Mouse (Mus musculus) liver, embryonic 14.5 days (tissue): ENCODE data around the gene Ctrc. TPM values are rescaled to one million over a fixed set of nuclear protein-coding genes. Genes with fewer than 3 reads are reported as not detected.

Experiments
- ATAC-seq: fragments of 200-750 bp; cut with Nextera tagmentation; 2 replicates; pipeline ENCODE4 v1.8.0; 2017; ENCODE audit warnings: moderate number of reproducible peaks, mild to moderate bottlenecking, moderate library complexity; ENCODE audit not compliant: insufficient read depth
- DNase-seq, 3 experiments: peaks; one replicate each; pipeline ENCODE4 v3.0.0-alpha.2; 2012 to 2013; ENCODE audit warnings: low read depth in 3 of 3, low spot score in 3 of 3
- H3K27ac ChIP-seq: fragments of 300-500 bp; sonication (generic); 2 replicates; pipeline ENCODE4 v1.5.1; 2014; ENCODE audit warnings: moderate library complexity, mild to moderate bottlenecking, control low read depth, inconsistent platforms
- H3K27me3 ChIP-seq: fragments of 300-500 bp; sonication (generic); 2 replicates; pipeline ENCODE4 v1.6.1; 2014; ENCODE audit warnings: mild to moderate bottlenecking, low read length, moderate library complexity; ENCODE audit not compliant: control insufficient read depth, insufficient read depth
- H3K36me3 ChIP-seq: fragments of 300-500 bp; sonication (generic); replicated peaks from 2 replicates; pipeline ENCODE4 v1.6.1; 2014; ENCODE audit warnings: low read depth; ENCODE audit not compliant: control insufficient read depth, insufficient read depth
- H3K4me1 ChIP-seq, 2 experiments: fragments of 200-500 bp in 1 of 2; fragments of 300-500 bp in 1 of 2; sonication (generic) in 1 of 2; replicated peaks; 2 replicates each; pipeline ENCODE4 v1.6.1; 2012 to 2014; ENCODE audit warnings: antibody characterized with exemption in 1 of 2, inconsistent platforms in 1 of 2, low read length in 1 of 2; ENCODE audit not compliant: control insufficient read depth in 2 of 2, insufficient read depth in 2 of 2
- H3K4me2 ChIP-seq: fragments of 300-500 bp; sonication (generic); 2 replicates; pipeline ENCODE4 v1.6.1; 2014; ENCODE audit warnings: low read depth, mild to moderate bottlenecking, control low read depth, moderate library complexity
- H3K4me3 ChIP-seq, 2 experiments: fragments of 200-500 bp in 1 of 2; fragments of 300-500 bp in 1 of 2; sonication (generic) in 1 of 2; 2 replicates each; pipeline ENCODE4 v1.5.1; 2012 to 2014; ENCODE audit warnings: low read depth in 2 of 2, low read length in 2 of 2, mild to moderate bottlenecking in 2 of 2, control low read depth in 1 of 2, inconsistent platforms in 1 of 2, moderate library complexity in 1 of 2; ENCODE audit not compliant: insufficient read depth in 1 of 2
- H3K9ac ChIP-seq: fragments of 300-500 bp; sonication (generic); replicated peaks from 2 replicates; pipeline ENCODE4 v1.6.1; 2014; ENCODE audit warnings: mild to moderate bottlenecking, control low read depth, moderate library complexity
- H3K9me3 ChIP-seq: fragments of 300-500 bp; sonication (generic); 2 replicates; pipeline ENCODE4 v1.6.1; 2016; ENCODE audit warnings: low read length, mixed read lengths; ENCODE audit not compliant: control insufficient read depth
- CTCF ChIP-seq: IDR thresholded peaks from 2 replicates; pipeline ENCODE4 v1.5.1; 2016; ENCODE audit warnings: antibody characterized with exemption, low read depth, control low read depth
- EP300 ChIP-seq: IDR thresholded peaks from 2 replicates; pipeline ENCODE4 v1.6.1; 2016; ENCODE audit warnings: antibody characterized with exemption, low read depth
- WGBS: fragments of 180-500 bp; shearing (Covaris S2); extraction: QIAGEN DNeasy Blood & Tissue Kit; methylation state at CpG from one replicate; pipeline ENCODE4 v1.1.7; 2014; ENCODE audit not compliant: insufficient replicate concordance; 5-methylcytosine and 5-hydroxymethylcytosine counted together
- polyA plus RNA-seq, 2 experiments: library from polyadenylated mRNA; depleted of rRNA in 1 of 2; stranded (reverse) in 1 of 2; unstranded in 1 of 2; fragments of >200 nt; fragmentation: Nextera tagmentation in 1 of 2; extraction: Ambion mirVana in 1 of 2; gene quantifications; 2 replicates each; pipeline versions ENCODE4 v1.2.1 to v1.2.3; 2012 to 2014

Ctrc gene
- polyA plus RNA-seq, 2 experiments: not detected

DNA sequence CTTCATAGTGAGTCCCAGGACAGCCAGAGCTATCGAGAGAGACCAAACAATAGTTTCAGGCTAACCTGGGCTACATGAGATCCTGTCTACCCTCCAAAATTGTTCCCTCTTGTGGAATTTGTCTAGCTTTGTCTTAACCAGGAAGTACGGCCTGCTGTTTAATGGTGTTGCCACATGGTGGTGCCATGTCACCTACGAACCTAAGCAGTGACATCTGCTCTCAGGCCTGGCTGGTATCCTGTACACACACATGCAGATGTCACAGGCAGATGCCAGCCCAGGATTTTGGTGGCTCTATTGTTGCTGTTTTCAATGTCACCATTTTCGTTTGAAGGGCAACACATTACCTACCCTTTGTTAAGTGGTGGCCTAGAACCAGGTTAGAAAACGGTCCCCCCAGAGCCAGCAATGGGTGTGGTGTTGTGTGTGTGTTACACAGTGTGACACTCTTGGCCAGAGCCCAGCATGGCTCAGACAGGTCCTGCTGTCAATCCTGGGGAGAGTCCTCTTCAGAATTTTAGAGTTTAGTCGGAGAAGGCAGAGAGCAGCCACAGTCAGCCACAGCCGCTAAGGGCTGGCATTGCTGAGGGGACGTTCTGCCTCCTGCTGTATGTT, 36.2 kb downstream of the Ctrc start:
- TF ChIP-seq CTCF (peak; percentile 82), EP300 (0 out of 2 replicates have a peak, but pooled peaks have one; percentile 5)
- Histone ChIP-seq H3K4me1 (no peaks in the 10 kb centered on the region), H3K27me3 (no peaks in the 10 kb centered on the region), H3K4me2 (no peak overlapping the region), H3K4me3 (no peak overlapping the region), H3K9me3 (no peaks in the 10 kb centered on the region), H3K27ac (no peak overlapping the region), H3K9ac (no peak overlapping the region), H3K36me3 (peaks cover 54% of the 10 kb centered on the region)
- ATAC-seq (peak; percentile 56), DNase-seq (peak in 1 of 3 experiments; percentile 28)
- 72% methylated on average over 8 of the region's 8 CpGs for WGBS

DNA sequence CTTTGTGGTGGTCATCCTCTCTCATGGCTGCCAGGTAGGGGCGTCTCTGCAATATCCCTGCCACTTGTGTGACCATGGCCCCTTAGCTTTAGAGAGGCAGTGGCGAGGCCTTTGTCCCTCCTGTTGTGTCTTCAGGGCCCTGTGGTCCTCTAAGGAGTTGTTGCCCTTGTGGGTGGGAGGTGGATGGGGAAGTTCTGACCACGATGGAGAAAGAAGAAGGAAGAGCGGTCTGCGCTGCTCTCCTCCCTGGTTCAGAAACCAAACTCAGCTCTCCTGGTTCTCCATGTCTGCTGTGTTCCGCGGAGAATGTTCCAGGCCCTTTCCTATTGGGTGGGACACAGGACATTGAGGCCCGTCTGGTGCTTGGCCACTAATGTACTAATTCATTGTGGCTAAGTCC, 40.3 kb downstream of the Ctrc start:
- DNase-seq: no peak
- no peak overlapping the region for H3K27ac ChIP-seq
- H3K9ac ChIP-seq: no peak overlapping the region
- WGBS: 76% methylated on average over 8 of the region's 8 CpGs
- no peak for ATAC-seq
- peaks cover 53% of the 10 kb centered on the region for H3K36me3 ChIP-seq
- TF ChIP-seq EP300 (no peak), CTCF (no peak)
- no peaks in the 10 kb centered on the region for H3K9me3 ChIP-seq
- no peak overlapping the region for H3K4me3 ChIP-seq
- no peaks in the 10 kb centered on the region for H3K27me3 ChIP-seq
- no peak overlapping the region for H3K4me2 ChIP-seq
- H3K4me1 ChIP-seq: no peaks in the 10 kb centered on the region

DNA sequence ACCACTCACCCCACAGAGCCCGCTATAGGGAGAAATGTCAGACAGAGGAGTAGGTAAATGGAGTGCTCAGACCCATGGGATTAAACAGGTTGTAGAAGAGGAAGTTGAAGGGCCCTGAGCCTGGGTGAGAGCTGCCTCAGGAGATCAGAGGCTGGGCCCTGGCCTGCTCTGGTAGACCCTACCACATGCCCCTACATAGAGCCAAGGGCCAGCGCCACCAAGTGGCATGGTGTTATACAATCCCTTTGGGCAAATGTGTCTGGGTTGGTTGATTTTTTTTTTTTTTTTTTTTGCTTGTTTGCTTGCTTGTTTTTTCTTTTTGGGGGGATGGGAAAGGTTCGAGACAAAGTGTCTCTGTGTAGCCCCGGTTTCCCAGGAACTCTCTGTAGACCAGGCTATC, 42.1 kb downstream of the Ctrc start:
- H3K27me3 ChIP-seq: no peaks in the 10 kb centered on the region
- no peak overlapping the region for H3K9ac ChIP-seq
- TF ChIP-seq EP300: no peak
- peak; percentile 37 for TF ChIP-seq CTCF
- 57% methylated on average over 4 of the region's 4 CpGs for WGBS
- H3K4me3 ChIP-seq: no peak overlapping the region
- no peaks in the 10 kb centered on the region for H3K4me1 ChIP-seq
- H3K4me2 ChIP-seq: no peak overlapping the region
- no peak overlapping the region for H3K27ac ChIP-seq
- peaks cover 43% of the 10 kb centered on the region for H3K36me3 ChIP-seq
- DNase-seq: no peak
- no peak for ATAC-seq
- H3K9me3 ChIP-seq: no peaks in the 10 kb centered on the region

DNA sequence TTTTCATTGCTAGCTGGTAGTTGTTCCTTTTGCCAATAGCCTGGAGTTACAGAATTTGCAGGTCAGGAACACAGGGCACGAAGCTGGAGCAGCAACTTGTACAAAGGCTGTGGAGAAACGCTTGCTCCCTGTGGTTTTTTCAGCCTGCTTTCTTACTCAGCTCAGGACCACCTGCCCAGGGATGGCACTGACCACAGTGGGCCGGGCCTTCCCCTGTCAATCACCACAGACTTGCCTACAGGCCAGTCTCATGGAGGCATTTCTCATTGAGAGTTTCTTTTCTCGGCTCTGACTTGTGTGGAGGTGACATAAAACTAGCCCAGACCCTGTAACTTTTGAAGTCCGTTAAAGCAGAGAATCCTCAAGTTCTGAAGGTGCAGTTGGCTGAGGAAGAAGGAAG, 48.6 kb downstream of the Ctrc start:
- WGBS: 85% methylated on average over 5 of the region's 5 CpGs
- H3K27ac ChIP-seq: no peak overlapping the region
- H3K4me2 ChIP-seq: no peak overlapping the region
- DNase-seq (no peak), ATAC-seq (no peak)
- peaks cover 10 to 11% of the 10 kb centered on the region in 2 experiments for H3K4me1 ChIP-seq
- no peak for TF ChIP-seq EP300
- no peak for TF ChIP-seq CTCF
- H3K36me3 ChIP-seq: peaks cover 15% of the 10 kb centered on the region; the same call in 1 of the 2 replicates
- H3K4me3 ChIP-seq: no peak overlapping the region
- H3K9me3 ChIP-seq: no peaks in the 10 kb centered on the region
- no peaks in the 10 kb centered on the region for H3K27me3 ChIP-seq
- no peak overlapping the region for H3K9ac ChIP-seq

DNA sequence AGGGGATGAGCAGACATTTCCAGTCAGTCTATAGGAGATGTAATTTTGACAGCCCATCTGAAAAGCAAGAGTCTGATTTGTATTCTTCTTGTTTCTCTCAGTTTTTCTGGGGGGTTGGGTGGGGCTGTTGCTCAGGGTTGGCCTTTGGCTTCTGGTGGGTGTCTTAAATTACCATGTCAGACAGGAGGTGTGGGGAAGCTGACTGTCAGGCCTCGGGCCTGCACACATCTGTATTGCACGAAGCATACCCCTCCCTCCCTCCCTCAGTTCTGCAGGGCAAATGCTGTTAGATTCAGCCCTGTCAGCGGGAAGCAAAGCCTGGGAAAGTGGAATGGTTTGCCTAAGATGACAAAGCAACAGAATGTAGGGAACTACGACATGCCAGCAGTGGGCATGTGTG, 49.2 kb downstream of the Ctrc start:
- H3K9me3 ChIP-seq: no peaks in the 10 kb centered on the region
- H3K27me3 ChIP-seq: no peaks in the 10 kb centered on the region
- WGBS: 80% methylated on average over 4 of the region's 4 CpGs
- no peak overlapping the region for H3K27ac ChIP-seq
- H3K4me3 ChIP-seq: no peak overlapping the region
- H3K4me2 ChIP-seq: no peak overlapping the region
- no peak for ATAC-seq
- DNase-seq: no peak
- no peak overlapping the region for H3K9ac ChIP-seq
- H3K4me1 ChIP-seq: peaks cover 16 to 17% of the 10 kb centered on the region in 2 experiments
- H3K36me3 ChIP-seq: peaks cover 15% of the 10 kb centered on the region; the same call in 1 of the 2 replicates
- TF ChIP-seq CTCF: no peak
- no peak for TF ChIP-seq EP300
